Mouse (Mus musculus) myocyte (in vitro differentiated cells): ENCODE measurements at regions not wholly inside any gene's neighbourhood (a gene's known extent, or its start where the extent isn't known, plus 50 kb on each side); places are given as distances from the start of the nearest gene placed in this dataset.

Experiments used
- H3K27me3 ChIP-seq: one replicate; pipeline ENCODE4 v1.6.1; 2011; ENCODE audit not compliant: control insufficient read depth, insufficient read depth, insufficient read length
- H3K36me3 ChIP-seq: one replicate; pipeline ENCODE4 v1.6.1; 2011; ENCODE audit not compliant: control insufficient read depth, insufficient read depth
- H3K4me2 ChIP-seq: one replicate; pipeline ENCODE4 v1.6.1; 2011; ENCODE audit warnings: low read depth, control low read depth
- H3K4me3 ChIP-seq: one replicate; pipeline ENCODE4 v1.5.1; 2011; ENCODE audit warnings: mild to moderate bottlenecking, control low read depth, moderate library complexity
- H3K79me2 ChIP-seq: one replicate; pipeline ENCODE4 v1.6.1; 2011; ENCODE audit not compliant: control insufficient read depth, insufficient read depth
- H3ac ChIP-seq: one replicate; pipeline ENCODE4 v1.6.1; 2011; ENCODE audit not compliant: control insufficient read depth, insufficient read length
- CEBPB ChIP-seq: IDR thresholded peaks from 2 replicates; pipeline ENCODE4 v1.6.1; 2011; ENCODE audit warnings: mild to moderate bottlenecking, moderate library complexity; ENCODE audit not compliant: poor library complexity, insufficient read depth, severe bottlenecking
- E2F4 ChIP-seq: IDR thresholded peaks from one replicate; pipeline ENCODE4 v1.6.1; 2011; ENCODE audit warnings: mild to moderate bottlenecking, control low read depth, moderate library complexity; ENCODE audit not compliant: insufficient read depth
- MAX ChIP-seq: IDR thresholded peaks from one replicate; pipeline ENCODE4 v1.6.1; 2011; ENCODE audit warnings: low read depth, mild to moderate bottlenecking, control low read depth
- MYOD1 ChIP-seq, 3 experiments: IDR thresholded peaks; one replicate each; pipeline ENCODE4 v1.6.1; 2011; ENCODE audit warnings: control low read depth in 2 of 3, low read depth in 2 of 3, mild to moderate bottlenecking in 2 of 3, moderate library complexity in 1 of 3; ENCODE audit not compliant: insufficient read length in 2 of 3, control insufficient read depth in 1 of 3
- MYOG ChIP-seq, 3 experiments: IDR thresholded peaks; one replicate each; pipeline ENCODE4 v1.6.1; 2011; ENCODE audit warnings: control low read depth in 2 of 3, low read depth in 2 of 3, mild to moderate bottlenecking in 2 of 3; ENCODE audit not compliant: insufficient read length in 2 of 3, control insufficient read depth in 1 of 3, insufficient read depth in 1 of 3
- POLR2A ChIP-seq: IDR thresholded peaks from one replicate; pipeline ENCODE4 v1.6.1; 2011; ENCODE audit warnings: low read depth, mild to moderate bottlenecking, control low read depth, moderate library complexity; ENCODE audit not compliant: insufficient read length
- POLR2AphosphoS2 ChIP-seq: IDR thresholded peaks from one replicate; pipeline ENCODE4 v1.6.1; 2011; ENCODE audit warnings: low read depth, control low read depth; ENCODE audit not compliant: insufficient read length
- REST ChIP-seq: IDR thresholded peaks from one replicate; pipeline ENCODE4 v1.6.1; 2011; ENCODE audit warnings: mild to moderate bottlenecking, control low read depth, moderate library complexity; ENCODE audit not compliant: insufficient read depth, insufficient read length
- SRF ChIP-seq: IDR thresholded peaks from one replicate; pipeline ENCODE4 v1.6.1; 2011; ENCODE audit warnings: low read depth; ENCODE audit not compliant: control insufficient read depth, insufficient read length
- TCF12 ChIP-seq: IDR thresholded peaks from one replicate; pipeline ENCODE4 v1.6.1; 2011; ENCODE audit warnings: mild to moderate bottlenecking, control low read depth; ENCODE audit not compliant: poor library complexity, insufficient read depth, severe bottlenecking
- TCF3 ChIP-seq: IDR thresholded peaks from one replicate; pipeline ENCODE4 v1.6.1; 2011; ENCODE audit warnings: low read depth, control low read depth; ENCODE audit not compliant: insufficient read length
- USF1 ChIP-seq: IDR thresholded peaks from one replicate; pipeline ENCODE4 v1.6.1; 2011; ENCODE audit warnings: low read depth, mild to moderate bottlenecking, control low read depth, moderate library complexity

GRCm38 (mm10) chr7:114965923-114966322 is 222.4 kb downstream of the Insc start:
- H3K36me3 ChIP-seq, result no peaks in the 10 kb centered on the region
- H3K4me3 ChIP-seq, result no peak overlapping the region
- H3K27me3 ChIP-seq, result no peaks in the 10 kb centered on the region
- H3K79me2 ChIP-seq, result no peaks in the 10 kb centered on the region
- TF ChIP-seq POLR2A (no peak), E2F4 (no peak), REST (no peak), POLR2AphosphoS2 (no peak), TCF3 (no peak), TCF12 (no peak), CEBPB (no peak), USF1 (no peak), MYOD1 (IDR thresholded peaks at IDR 0.05; ENCODE audit: control insufficient read depth in 1 of 3, insufficient read length in 2 of 3, low read depth in 2 of 3) (no peak), MYOG (IDR thresholded peaks at IDR 0.05; ENCODE audit: control insufficient read depth in 1 of 3, insufficient read depth in 1 of 3, insufficient read length in 2 of 3, low read depth in 2 of 3) (no peak), SRF (no peak), MAX (no peak)
- H3K4me2 ChIP-seq, result no peak overlapping the region
- H3ac ChIP-seq, result no peak overlapping the region

- TF ChIP-seq MAX, result no peak
- TF ChIP-seq MYOD1 (IDR thresholded peaks at IDR 0.05; ENCODE audit: control insufficient read depth in 1 of 3, insufficient read length in 2 of 3, low read depth in 2 of 3), result no peak
- TF ChIP-seq REST, result no peak
- no peak for TF ChIP-seq POLR2A
- TF ChIP-seq USF1, result no peak
- no peak for TF ChIP-seq POLR2AphosphoS2
- TF ChIP-seq E2F4, result no peak
- TF ChIP-seq CEBPB, result no peak
- no peak for TF ChIP-seq SRF
- no peak for TF ChIP-seq TCF3
- no peak for TF ChIP-seq TCF12
- TF ChIP-seq MYOG (IDR thresholded peaks at IDR 0.05; ENCODE audit: control insufficient read depth in 1 of 3, insufficient read depth in 1 of 3, insufficient read length in 2 of 3, low read depth in 2 of 3), result no peak
- no peak overlapping the region for H3K4me2 ChIP-seq
- no peak overlapping the region for H3K4me3 ChIP-seq
These were observed 243.0 kb downstream of the Insc start for GRCm38 (mm10) chr7:114986481-114986880.

GRCm38 (mm10) chr7:114991255-114991654 is 247.8 kb downstream of the Insc start:
- no peak overlapping the region for H3K4me2 ChIP-seq
- H3K27me3 ChIP-seq, result no peaks in the 10 kb centered on the region
- H3K36me3 ChIP-seq, result no peaks in the 10 kb centered on the region
- no peak for TF ChIP-seq USF1
- TF ChIP-seq MYOD1 (IDR thresholded peaks at IDR 0.05; ENCODE audit: control insufficient read depth in 1 of 3, insufficient read length in 2 of 3, low read depth in 2 of 3), result no peak
- TF ChIP-seq MYOG (IDR thresholded peaks at IDR 0.05; ENCODE audit: control insufficient read depth in 1 of 3, insufficient read depth in 1 of 3, insufficient read length in 2 of 3, low read depth in 2 of 3), result no peak
- TF ChIP-seq CEBPB, result no peak
- TF ChIP-seq TCF12, result no peak
- no peak for TF ChIP-seq E2F4
- no peak for TF ChIP-seq SRF
- TF ChIP-seq POLR2A, result no peak
- no peak for TF ChIP-seq MAX
- TF ChIP-seq POLR2AphosphoS2, result no peak
- TF ChIP-seq TCF3, result no peak
- TF ChIP-seq REST, result no peak
- H3K4me3 ChIP-seq, result no peak overlapping the region
- H3ac ChIP-seq, result no peak overlapping the region
- no peaks in the 10 kb centered on the region for H3K79me2 ChIP-seq

More at GRCm38 (mm10) chr7:114986481-114986880, 243.0 kb downstream of the Insc start:
- no peak overlapping the region for H3ac ChIP-seq
- no peaks in the 10 kb centered on the region for H3K36me3 ChIP-seq
- no peaks in the 10 kb centered on the region for H3K27me3 ChIP-seq
- no peaks in the 10 kb centered on the region for H3K79me2 ChIP-seq

- H3ac ChIP-seq, result no peak overlapping the region
- no peaks in the 10 kb centered on the region for H3K79me2 ChIP-seq
- H3K36me3 ChIP-seq, result no peaks in the 10 kb centered on the region
- H3K4me3 ChIP-seq, result no peak overlapping the region
- TF ChIP-seq USF1 (no peak), MYOD1 (IDR thresholded peaks at IDR 0.05; ENCODE audit: control insufficient read depth in 1 of 3, insufficient read length in 2 of 3, low read depth in 2 of 3) (no peak), POLR2AphosphoS2 (no peak), CEBPB (no peak), MYOG (IDR thresholded peaks at IDR 0.05; ENCODE audit: control insufficient read depth in 1 of 3, insufficient read depth in 1 of 3, insufficient read length in 2 of 3, low read depth in 2 of 3) (no peak), MAX (no peak)
- H3K27me3 ChIP-seq, result no peaks in the 10 kb centered on the region
- H3K4me2 ChIP-seq, result no peak overlapping the region
These were observed 248.9 kb downstream of the Insc start for GRCm38 (mm10) chr7:114992440-114992839.
